Mouse (Mus musculus): ENCODE measurements around the gene Col17a1.
A peak's percentile ranks its signal among the peaks of the same experiment; 100 is the strongest.

Col17a1 gene

GRCm38 (mm10) chr19:47691994-47692393, at the start of gene Col17a1:
TSS of gene Col17a1 (minus strand) at chr19:47692094.
- no peak for DNase-seq (ENCODE audit: low read depth, low spot score)

GRCm38 (mm10) chr19:47731931-47732330, 40.0 kb upstream of the Col17a1 start:
- DNase-seq (ENCODE audit: low read depth, low spot score) = peak; percentile 91

- DNase-seq (ENCODE audit: low read depth, low spot score) = peak; percentile 99
These were observed 39.4 kb upstream of the Col17a1 start, which contains the start of gene Sfr1 for GRCm38 (mm10) chr19:47731071-47731881. TSS of gene Sfr1 (plus strand) at chr19:47731682.

GRCm38 (mm10) chr19:47730691-47731070, 38.8 kb upstream of the Col17a1 start:
- peak; percentile 92 for DNase-seq (ENCODE audit: low read depth, low spot score)

GRCm38 (mm10) chr19:47725643-47726140, 33.8 kb upstream of the Col17a1 start:
- DNase-seq (ENCODE audit: low read depth, low spot score) = peak; percentile 55

- DNase-seq (ENCODE audit: low read depth, low spot score) = no peak
These were observed 33.0 kb upstream of the Col17a1 start for GRCm38 (mm10) chr19:47724903-47725302.

- DNase-seq (ENCODE audit: low read depth, low spot score) = no peak
These were observed 30.6 kb upstream of the Col17a1 start for GRCm38 (mm10) chr19:47722471-47722870.

- no peak for DNase-seq (ENCODE audit: low read depth, low spot score)
These were observed 27.3 kb upstream of the Col17a1 start for GRCm38 (mm10) chr19:47719147-47719546.

- DNase-seq (ENCODE audit: low read depth, low spot score) = no peak
These were observed 24.2 kb upstream of the Col17a1 start for GRCm38 (mm10) chr19:47716144-47716543.

- peak; percentile 24 for DNase-seq (ENCODE audit: low read depth, low spot score)
These were observed 21.6 kb upstream of the Col17a1 start for GRCm38 (mm10) chr19:47713457-47713856.

GRCm38 (mm10) chr19:47710376-47710775, 18.5 kb upstream of the Col17a1 start:
- DNase-seq (ENCODE audit: low read depth, low spot score) = peak; percentile 63

GRCm38 (mm10) chr19:47705772-47706309, 13.9 kb upstream of the Col17a1 start:
- DNase-seq (ENCODE audit: low read depth, low spot score) = no peak

GRCm38 (mm10) chr19:47705080-47705771, 13.3 kb upstream of the Col17a1 start:
- no peak for DNase-seq (ENCODE audit: low read depth, low spot score)

GRCm38 (mm10) chr19:47700509-47700908, 8.6 kb upstream of the Col17a1 start:
- no peak for DNase-seq (ENCODE audit: low read depth, low spot score)

- DNase-seq (ENCODE audit: low read depth, low spot score) = peak; percentile 8
These were observed 7.8 kb upstream of the Col17a1 start for GRCm38 (mm10) chr19:47699743-47700142.

GRCm38 (mm10) chr19:47698266-47698665, 6.4 kb upstream of the Col17a1 start:
- no peak for DNase-seq (ENCODE audit: low read depth, low spot score)

GRCm38 (mm10) chr19:47697067-47697466, 5.2 kb upstream of the Col17a1 start:
- DNase-seq (ENCODE audit: low read depth, low spot score) = no peak

- no peak for DNase-seq (ENCODE audit: low read depth, low spot score)
These were observed 4.5 kb upstream of the Col17a1 start for GRCm38 (mm10) chr19:47696411-47696810.

GRCm38 (mm10) chr19:47695725-47696124, 3.8 kb upstream of the Col17a1 start:
- no peak for DNase-seq (ENCODE audit: low read depth, low spot score)

- DNase-seq (ENCODE audit: low read depth, low spot score) = no peak
These were observed 2.3 kb downstream of the Col17a1 start for GRCm38 (mm10) chr19:47689592-47689991.

GRCm38 (mm10) chr19:47678675-47679074, 13.2 kb downstream of the Col17a1 start:
- DNase-seq (ENCODE audit: low read depth, low spot score) = peak; percentile 88

- DNase-seq (ENCODE audit: low read depth, low spot score) = peak; percentile 43
These were observed 17.5 kb downstream of the Col17a1 start for GRCm38 (mm10) chr19:47674419-47674818.

Measured in brain, adult 2 months (tissue).